Mouse (Mus musculus) ES-E14 (cell line): ENCODE measurements around the gene Dhx16. TPM values are rescaled to one million over a fixed set of nuclear protein-coding genes. Genes with fewer than 3 reads are reported as not detected.
A peak's percentile ranks its signal among the peaks of the same experiment; 100 is the strongest.

Experiments
- DNase-seq: peaks from one replicate; pipeline ENCODE4 v3.0.0-alpha.2; 2013; ENCODE audit warnings: low read depth, low spot score
- H3K27ac ChIP-seq: 2 replicates; pipeline ENCODE4 v1.5.1; 2012; ENCODE audit warnings: low read depth, mild to moderate bottlenecking, low read length, moderate library complexity, mixed read lengths; ENCODE audit not compliant: poor library complexity, insufficient read depth, severe bottlenecking
- H3K36me3 ChIP-seq: 2 replicates; pipeline ENCODE4 v1.6.1; 2012; ENCODE audit warnings: mild to moderate bottlenecking, low read length, moderate library complexity, mixed read lengths; ENCODE audit not compliant: control insufficient read depth, poor library complexity, insufficient read depth, severe bottlenecking
- H3K4me1 ChIP-seq, 2 experiments: fragments of 150-350 bp in 1 of 2; sonication (generic) in 1 of 2; 2 replicates each; pipeline ENCODE4 v1.6.1; 2012; ENCODE audit warnings: low read length in 2 of 2, mild to moderate bottlenecking in 1 of 2, mixed read lengths in 1 of 2; ENCODE audit not compliant: control insufficient read depth in 2 of 2, insufficient read depth in 2 of 2, poor library complexity in 1 of 2
- H3K4me3 ChIP-seq, 2 experiments: fragments of 150-350 bp in 1 of 2; sonication (generic) in 1 of 2; 2 replicates each; pipeline ENCODE4 v1.5.1; 2012; ENCODE audit warnings: low read length in 2 of 2, low read depth in 1 of 2, mild to moderate bottlenecking in 1 of 2, mixed read lengths in 1 of 2; ENCODE audit not compliant: insufficient read depth in 1 of 2, poor library complexity in 1 of 2, severe bottlenecking in 1 of 2
- H3K9ac ChIP-seq: 2 replicates; pipeline ENCODE4 v1.6.1; 2012; ENCODE audit warnings: low read depth, mild to moderate bottlenecking, low read length, mixed read lengths; ENCODE audit not compliant: poor library complexity, insufficient read depth, severe bottlenecking
- H3K9me3 ChIP-seq: fragments of 150-350 bp; sonication (generic); 2 replicates; pipeline ENCODE4 v1.6.1; 2012; ENCODE audit warnings: low read depth, mild to moderate bottlenecking, low read length; ENCODE audit not compliant: control insufficient read depth, insufficient read depth
- CHD2 ChIP-seq: IDR thresholded peaks from 2 replicates; pipeline ENCODE4 v1.6.1; 2014; ENCODE audit warnings: mild to moderate bottlenecking, low read depth, low read length, inconsistent platforms
- HCFC1 ChIP-seq: IDR thresholded peaks from 2 replicates; pipeline ENCODE4 v1.6.1; 2012; ENCODE audit warnings: low read length, inconsistent platforms, borderline replicate concordance; ENCODE audit not compliant: insufficient read depth
- MAFK ChIP-seq: IDR thresholded peaks from 2 replicates; pipeline ENCODE4 v1.6.1; 2014; ENCODE audit warnings: mild to moderate bottlenecking, low read depth, low read length, inconsistent platforms; ENCODE audit not compliant: insufficient read depth
- ZC3H11A ChIP-seq: IDR thresholded peaks from 2 replicates; pipeline ENCODE4 v1.6.1; 2012; ENCODE audit warnings: low read depth, mild to moderate bottlenecking, inconsistent platforms, low read length, borderline replicate concordance
- ZNF384 ChIP-seq: IDR thresholded peaks from 2 replicates; pipeline ENCODE4 v1.6.1; 2012; ENCODE audit warnings: low read depth, low read length, inconsistent platforms
- in situ Hi-C, 2 experiments: fragments of 600-800 bp; cut with MboI; formaldehyde crosslinking; loops; one replicate each; pipeline ENCODE4 v1.15.1; 2025; ENCODE audit warnings: low sequenced_read_pairs in 2 of 2, inconsistent platforms in 1 of 2; ENCODE audit not compliant: unreplicated experiment in 2 of 2
- total RNA-seq: library from RNA; depleted of rRNA; stranded (reverse); fragments of 300-350 nt; gene quantifications from 2 replicates; pipeline ENCODE4 v1.2.3, GENCODE M21; 2012

The Dhx16 gene
- total RNA-seq, 1 experiment = 202 TPM

- in situ Hi-C loops = no loop called here
- Histone ChIP-seq H3K9me3 (no peaks in the 10 kb centered on the region), H3K4me1 (peaks cover 0 to 13% of the 10 kb centered on the region in 2 experiments; a peak in 3 of 4 replicates), H3K27ac (peak within 1 kb of the TSS; percentile 77), H3K4me3 (peak within 1 kb of the TSS; percentile 76 to 77), H3K9ac (peak within 1 kb of the TSS; percentile 84), H3K36me3 (peaks cover 15% of the 10 kb centered on the region)
- DNase-seq = peak; percentile 100
- TF ChIP-seq MAFK = peak; percentile 78
- no peak for TF ChIP-seq ZC3H11A
- peak; percentile 62; the same call in 1 of the 2 replicates for TF ChIP-seq CHD2
- peak; percentile 73 for TF ChIP-seq HCFC1
- TF ChIP-seq ZNF384 = peak; percentile 90
These were observed 38.3 kb upstream of the Dhx16 start, which contains the start of gene Mdc1 for GRCm38 (mm10) chr17:35841076-35841950. Gene Mdc1, plus strand, starts transcription at chr17:35841515.

DNA sequence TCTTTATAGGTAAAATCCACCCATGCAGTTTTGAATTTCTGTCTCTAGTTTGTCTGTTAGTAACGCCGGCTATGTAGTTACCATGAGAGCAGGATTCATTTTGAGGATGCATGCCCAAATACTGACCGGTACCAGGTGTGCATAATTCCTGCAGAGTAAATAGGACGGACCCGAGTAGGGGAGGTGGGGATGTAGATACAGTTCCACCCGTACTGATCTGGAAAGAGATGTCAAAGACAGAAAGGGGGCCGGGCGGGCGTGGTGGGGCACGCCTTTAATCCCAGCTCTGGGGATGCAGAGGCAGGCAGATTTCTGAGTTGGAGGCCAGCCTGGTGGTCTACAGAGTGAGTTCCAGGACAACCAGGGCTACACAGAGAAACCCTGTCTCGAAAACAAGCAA is 37.6 kb upstream of the Dhx16 start:
- Histone ChIP-seq H3K27ac (peak overlapping the region; percentile 77), H3K9me3 (no peaks in the 10 kb centered on the region), H3K36me3 (peaks cover 9% of the 10 kb centered on the region), H3K9ac (peak overlapping the region; percentile 84), H3K4me3 (peak overlapping the region; percentile 76 to 77), H3K4me1 (peaks cover 0 to 13% of the 10 kb centered on the region in 2 experiments; a peak in 3 of 4 replicates)
- no peak for DNase-seq
- in situ Hi-C loops = no loop called here
- TF ChIP-seq ZC3H11A (no peak), CHD2 (no peak), MAFK (no peak)

- H3K9me3 ChIP-seq = no peaks in the 10 kb centered on the region
- in situ Hi-C loops = no loop called here
- H3K36me3 ChIP-seq = peaks cover 23% of the 10 kb centered on the region
- H3K4me1 ChIP-seq = peaks cover 0 to 13% of the 10 kb centered on the region in 2 experiments; a peak in 3 of 4 replicates
- no peak overlapping the region for H3K4me3 ChIP-seq
- H3K9ac ChIP-seq = no peak overlapping the region
- DNase-seq = no peak
- no peak for TF ChIP-seq ZC3H11A
- TF ChIP-seq ZNF384 = no peak
- TF ChIP-seq HCFC1 = no peak
- H3K27ac ChIP-seq = no peak overlapping the region
These were observed 36.1 kb upstream of the Dhx16 start for GRCm38 (mm10) chr17:35843514-35843913.

DNA sequence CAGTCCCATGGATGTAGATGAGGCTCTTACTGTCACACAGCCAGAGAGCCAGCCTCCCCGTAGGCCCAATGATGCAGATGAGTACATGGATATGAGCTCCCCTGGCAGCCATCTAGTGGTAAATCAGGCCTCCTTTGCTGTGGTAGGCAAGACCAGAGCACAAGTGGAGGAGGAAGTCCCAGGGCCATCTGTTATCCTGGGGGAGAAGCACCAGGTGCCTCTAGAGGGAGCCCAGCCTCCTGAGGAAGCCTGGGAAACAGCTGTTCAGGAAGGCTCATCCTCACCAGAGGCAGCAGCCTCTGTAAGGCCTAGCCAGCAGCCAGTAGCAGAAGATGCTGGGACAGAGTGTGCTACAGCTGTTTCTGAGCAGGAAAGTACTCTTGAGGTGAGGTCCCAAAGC is 31.5 kb upstream of the Dhx16 start:
- no peak overlapping the region for H3K4me3 ChIP-seq
- in situ Hi-C loops = no loop called here
- no peaks in the 10 kb centered on the region for H3K9me3 ChIP-seq
- no peaks in the 10 kb centered on the region; a peak in 1 of 4 replicates for H3K4me1 ChIP-seq
- no peak overlapping the region for H3K9ac ChIP-seq
- TF ChIP-seq ZNF384 (no peak), MAFK (no peak), HCFC1 (no peak), ZC3H11A (no peak), CHD2 (no peak)
- no peak overlapping the region for H3K27ac ChIP-seq
- no peak for DNase-seq
- H3K36me3 ChIP-seq = peaks cover 53% of the 10 kb centered on the region
